Mouse (Mus musculus) CD8-positive naive resting alpha-beta T cell, adult 2 months (primary cell): ENCODE measurements around the gene Ccdc127.

Experiments used
- DNase-seq, 2 experiments: peaks; one replicate each; pipeline ENCODE4 v3.0.0; 2022; ENCODE audit warnings: low read depth in 2 of 2, low spot score in 2 of 2

The Ccdc127 gene

GRCm38 (mm10) chr13:74349566-74350434, at the start of gene Ccdc127, which contains the start of gene Sdha:
TSS of gene Ccdc127 (plus strand) at chr13:74350309.
TSS of gene Sdha (minus strand) at chr13:74350280.
- peak; percentile 93 for DNase-seq

- peak in 1 of 2 experiments; percentile 30 for DNase-seq
Measured at GRCm38 (mm10) chr13:74300925-74301606, 49.0 kb upstream of the Ccdc127 start.

GRCm38 (mm10) chr13:74301607-74301984, 48.5 kb upstream of the Ccdc127 start:
- no peak for DNase-seq

GRCm38 (mm10) chr13:74302050-74303037, 47.8 kb upstream of the Ccdc127 start:
- DNase-seq = no peak

- no peak for DNase-seq
Measured at GRCm38 (mm10) chr13:74305380-74305779, 44.7 kb upstream of the Ccdc127 start.

- DNase-seq = no peak
Measured at GRCm38 (mm10) chr13:74305780-74306179, 44.3 kb upstream of the Ccdc127 start.

GRCm38 (mm10) chr13:74314616-74315015, 35.5 kb upstream of the Ccdc127 start:
- no peak for DNase-seq

GRCm38 (mm10) chr13:74316386-74316785, 33.7 kb upstream of the Ccdc127 start:
- no peak for DNase-seq

- DNase-seq = peak in 1 of 2 experiments; percentile 1
Measured at GRCm38 (mm10) chr13:74316789-74317169, 33.3 kb upstream of the Ccdc127 start.

GRCm38 (mm10) chr13:74317170-74317849, 32.8 kb upstream of the Ccdc127 start, which contains the start of gene Pdcd6:
TSS of gene Pdcd6 (minus strand) at chr13:74317580.
- DNase-seq = peak; percentile 89

GRCm38 (mm10) chr13:74329321-74329720, 20.8 kb upstream of the Ccdc127 start:
- DNase-seq = no peak

GRCm38 (mm10) chr13:74341036-74341435, 9.1 kb upstream of the Ccdc127 start:
- DNase-seq = peak; percentile 46 to 69

- DNase-seq = no peak
Measured at GRCm38 (mm10) chr13:74350435-74350906, 362 bp downstream of the Ccdc127 start.

- no peak for DNase-seq
Measured at GRCm38 (mm10) chr13:74356491-74356890, 6.4 kb downstream of the Ccdc127 start.

- DNase-seq = no peak
Measured at GRCm38 (mm10) chr13:74362218-74362617, 12.1 kb downstream of the Ccdc127 start.

- no peak for DNase-seq
Measured at GRCm38 (mm10) chr13:74363176-74363858, 13.2 kb downstream of the Ccdc127 start.

GRCm38 (mm10) chr13:74363859-74364235, 13.7 kb downstream of the Ccdc127 start, which contains the start of gene Lrrc14b:
TSS of gene Lrrc14b (minus strand) at chr13:74364005.
- no peak for DNase-seq

GRCm38 (mm10) chr13:74381533-74382276, 31.6 kb downstream of the Ccdc127 start:
- no peak for DNase-seq

- DNase-seq = no peak
Measured at GRCm38 (mm10) chr13:74382289-74382688, 32.2 kb downstream of the Ccdc127 start.
